Mouse (Mus musculus) forebrain, embryonic 14.5 days (tissue): ENCODE measurements at regions not wholly inside any gene's neighbourhood (a gene's known extent, or its start where the extent isn't known, plus 50 kb on each side); places are given as distances from the start of the nearest gene placed in this dataset.
"Not testable (repeated sequence)": the region's sequence is repeated elsewhere in the genome, so short reads cannot be mapped to it uniquely, and the experiment has no call there.

Experiments used
- ATAC-seq: fragments of 200-750 bp; cut with Nextera tagmentation; 2 replicates; pipeline ENCODE4 v1.8.0; 2017; ENCODE audit warnings: mild to moderate bottlenecking, moderate library complexity
- DNase-seq: peaks from one replicate; pipeline ENCODE4 v3.0.0-alpha.2; 2015; ENCODE audit warnings: low spot score
- H3K27ac ChIP-seq: fragments of 300-500 bp; sonication (generic); 2 replicates; pipeline ENCODE4 v1.5.1; 2014; ENCODE audit warnings: low read depth, mild to moderate bottlenecking, control low read depth, low read length, moderate library complexity
- H3K27me3 ChIP-seq: fragments of 300-500 bp; sonication (generic); replicated peaks from 2 replicates; pipeline ENCODE4 v1.6.1; 2014; ENCODE audit warnings: low read length, control low read depth, mixed read lengths; ENCODE audit not compliant: control insufficient read depth, insufficient read depth
- H3K36me3 ChIP-seq: fragments of 300-500 bp; sonication (generic); 2 replicates; pipeline ENCODE4 v1.6.1; 2014; ENCODE audit warnings: low read length, control low read depth; ENCODE audit not compliant: control insufficient read depth, insufficient read depth
- H3K4me1 ChIP-seq: fragments of 300-500 bp; sonication (generic); 2 replicates; pipeline ENCODE4 v1.6.1; 2014; ENCODE audit warnings: antibody characterized with exemption, low read length, control low read depth; ENCODE audit not compliant: control insufficient read depth, insufficient read depth
- H3K4me2 ChIP-seq: fragments of 300-500 bp; sonication (generic); 2 replicates; pipeline ENCODE4 v1.6.1; 2014; ENCODE audit warnings: mild to moderate bottlenecking, control low read depth, low read length
- H3K4me3 ChIP-seq: fragments of 300-500 bp; sonication (generic); 2 replicates; pipeline ENCODE4 v1.5.1; 2014; ENCODE audit warnings: low read depth, low read length, control low read depth
- H3K9ac ChIP-seq: fragments of 300-500 bp; sonication (generic); 2 replicates; pipeline ENCODE4 v1.6.1; 2014; ENCODE audit warnings: mild to moderate bottlenecking, low read length, control low read depth, moderate library complexity
- H3K9me3 ChIP-seq: fragments of 300-500 bp; sonication (generic); replicated peaks from 2 replicates; pipeline ENCODE4 v1.6.1; 2016; ENCODE audit warnings: low read length, control low read depth, mixed read lengths; ENCODE audit not compliant: control insufficient read depth
- WGBS: fragments of 180-500 bp; shearing (Covaris S2); extraction: QIAGEN DNeasy Blood & Tissue Kit; methylation state at CpG from one replicate; pipeline ENCODE4 v1.1.7; 2014; 5-methylcytosine and 5-hydroxymethylcytosine counted together

- 97% methylated on average over 3 of the region's 3 CpGs for WGBS
- H3K36me3 ChIP-seq, result no peaks in the 10 kb centered on the region
- ATAC-seq (no peak), DNase-seq (no peak)
- no peaks in the 10 kb centered on the region for H3K4me1 ChIP-seq
- no peak overlapping the region for H3K27ac ChIP-seq
- no peaks in the 10 kb centered on the region for H3K9me3 ChIP-seq
- H3K27me3 ChIP-seq, result no peaks in the 10 kb centered on the region
- H3K4me3 ChIP-seq, result no peak overlapping the region
- H3K4me2 ChIP-seq, result no peak overlapping the region
- H3K9ac ChIP-seq, result no peak overlapping the region
Observed at GRCm38 (mm10) chr1:143286274-143286967, 354.0 kb upstream of the B3galt2 start.

GRCm38 (mm10) chr1:143287448-143287847 is 353.0 kb upstream of the B3galt2 start:
- no peaks in the 10 kb centered on the region for H3K9me3 ChIP-seq

GRCm38 (mm10) chr1:143296555-143296954 is 343.9 kb upstream of the B3galt2 start:
- Histone ChIP-seq H3K9me3 (no peaks in the 10 kb centered on the region), H3K4me2 (no peak overlapping the region), H3K36me3 (no peaks in the 10 kb centered on the region), H3K4me1 (no peaks in the 10 kb centered on the region), H3K27ac (no peak overlapping the region), H3K4me3 (no peak overlapping the region), H3K9ac (no peak overlapping the region), H3K27me3 (no peaks in the 10 kb centered on the region)
- WGBS, result 77% methylated on average over 5 of the region's 5 CpGs
- no peak for DNase-seq
- ATAC-seq, result no peak

More at GRCm38 (mm10) chr1:143287448-143287847, 353.0 kb upstream of the B3galt2 start:
- Histone ChIP-seq H3K9ac (no peak overlapping the region), H3K4me3 (no peak overlapping the region), H3K27ac (no peak overlapping the region), H3K36me3 (no peaks in the 10 kb centered on the region), H3K4me1 (no peaks in the 10 kb centered on the region), H3K4me2 (no peak overlapping the region), H3K27me3 (no peaks in the 10 kb centered on the region)
- WGBS, result 91% methylated on average over 2 of the region's 2 CpGs
- ATAC-seq, result no peak
- DNase-seq, result no peak

GRCm38 (mm10) chr1:143307379-143307778 is 333.1 kb upstream of the B3galt2 start:
- Histone ChIP-seq H3K27me3 (no peaks in the 10 kb centered on the region), H3K27ac (no peak overlapping the region), H3K9me3 (no peaks in the 10 kb centered on the region; the same call in 1 of the 2 replicates), H3K9ac (no peak overlapping the region), H3K4me1 (no peaks in the 10 kb centered on the region), H3K36me3 (no peaks in the 10 kb centered on the region), H3K4me2 (no peak overlapping the region), H3K4me3 (no peak overlapping the region)
- no peak for DNase-seq
- no peak for ATAC-seq
- 76% methylated on average over 3 of the region's 3 CpGs for WGBS

GRCm38 (mm10) chr1:143318381-143318780 is 322.1 kb upstream of the B3galt2 start:
- Histone ChIP-seq H3K4me2 (no peak overlapping the region), H3K9ac (no peak overlapping the region), H3K4me1 (no peaks in the 10 kb centered on the region), H3K36me3 (no peaks in the 10 kb centered on the region), H3K27ac (no peak overlapping the region), H3K4me3 (no peak overlapping the region), H3K27me3 (no peaks in the 10 kb centered on the region), H3K9me3 (no peaks in the 10 kb centered on the region)
- no peak for ATAC-seq
- WGBS, result 93% methylated on average over 12 of the region's 12 CpGs
- no peak for DNase-seq

- Histone ChIP-seq H3K9ac (no peak overlapping the region), H3K4me1 (no peaks in the 10 kb centered on the region), H3K4me3 (no peak overlapping the region), H3K36me3 (no peaks in the 10 kb centered on the region), H3K9me3 (no peaks in the 10 kb centered on the region), H3K27me3 (no peaks in the 10 kb centered on the region), H3K27ac (no peak overlapping the region), H3K4me2 (no peak overlapping the region)
- ATAC-seq, result no peak
- WGBS, result 94% methylated on average over 7 of the region's 7 CpGs
- no peak for DNase-seq
Observed at GRCm38 (mm10) chr1:143319568-143319967, 320.9 kb upstream of the B3galt2 start.

GRCm38 (mm10) chr1:143351388-143351787 is 289.1 kb upstream of the B3galt2 start:
- H3K27ac ChIP-seq, result no peak overlapping the region
- no peak overlapping the region for H3K9ac ChIP-seq
- no peaks in the 10 kb centered on the region for H3K9me3 ChIP-seq
- WGBS, result 89% methylated on average over 1 of the region's 1 CpGs
- no peaks in the 10 kb centered on the region for H3K27me3 ChIP-seq
- no peaks in the 10 kb centered on the region for H3K4me1 ChIP-seq
- no peak overlapping the region for H3K4me3 ChIP-seq
- ATAC-seq (no peak), DNase-seq (no peak)
- H3K36me3 ChIP-seq, result no peaks in the 10 kb centered on the region
- no peak overlapping the region for H3K4me2 ChIP-seq

- not testable (repeated sequence) for H3K9me3 ChIP-seq, H3K4me2 ChIP-seq, ATAC-seq, H3K4me1 ChIP-seq, H3K27me3 ChIP-seq, H3K36me3 ChIP-seq, DNase-seq, H3K4me3 ChIP-seq, H3K27ac ChIP-seq, H3K9ac ChIP-seq
Observed at GRCm38 (mm10) chr1:143360256-143360655, 280.2 kb upstream of the B3galt2 start.

- DNase-seq, result no peak
- 90% methylated on average over 4 of the region's 4 CpGs for WGBS
- no peaks in the 10 kb centered on the region for H3K9me3 ChIP-seq
Observed at GRCm38 (mm10) chr1:143391851-143392250, 248.6 kb upstream of the B3galt2 start.

More at GRCm38 (mm10) chr1:143391851-143392250, 248.6 kb upstream of the B3galt2 start:
- H3K4me2 ChIP-seq, result no peak overlapping the region
- no peak for ATAC-seq
- H3K4me3 ChIP-seq, result no peak overlapping the region
- no peak overlapping the region for H3K27ac ChIP-seq
- H3K4me1 ChIP-seq, result no peaks in the 10 kb centered on the region
- no peak overlapping the region for H3K9ac ChIP-seq
- no peaks in the 10 kb centered on the region for H3K27me3 ChIP-seq
- H3K36me3 ChIP-seq, result no peaks in the 10 kb centered on the region
